Mouse (Mus musculus): ENCODE data around the gene Fcgr1. TPM values are rescaled to one million over a fixed set of nuclear protein-coding genes. Genes with fewer than 3 reads are reported as not detected.

The Fcgr1 gene
- total and polyA plus RNA-seq, 3 experiments, result 1.1 to 1.3 (median 1.2) TPM

GRCm38 (mm10) chr3:96333396-96334174 lies 39.8 kb upstream of the Fcgr1 start:
- H3K27ac ChIP-seq, result no peak overlapping the region
- 5% methylated on average over 25 of the region's 25 CpGs for WGBS
- peak in 1 of 2 experiments; percentile 40 for DNase-seq
- intact Hi-C loops (cut with DNase I), result no loop called here
- peak overlapping the region; percentile 17; the same call in 1 of the 2 replicates for H3K4me3 ChIP-seq
- no peak for TF ChIP-seq POLR2A (IDR thresholded peaks at IDR 0.05; ENCODE audit: insufficient read depth, low read depth, low read length)
- TF ChIP-seq EP300 (IDR thresholded peaks at IDR 0.05; ENCODE audit: insufficient read depth, low read depth, low read length), result no peak
- TF ChIP-seq CTCF (IDR thresholded peaks at IDR 0.05), result no peak
- H3K79me2 ChIP-seq (replicated peaks; ENCODE audit: control insufficient read depth, insufficient read depth, low read length), result no peaks in the 10 kb centered on the region
- no peaks in the 10 kb centered on the region for H3K36me3 ChIP-seq (ENCODE audit: control insufficient read depth, insufficient read depth, low read length)
- peaks cover 2% of the 10 kb centered on the region for H3K4me1 ChIP-seq (ENCODE audit: control insufficient read depth, insufficient read depth, low read length)
- H3K9ac ChIP-seq (ENCODE audit: low read depth, low read length), result no peak overlapping the region
- H3K27me3 ChIP-seq (ENCODE audit: control insufficient read depth, insufficient read depth, low read length), result peaks cover 30% of the 10 kb centered on the region

DNA sequence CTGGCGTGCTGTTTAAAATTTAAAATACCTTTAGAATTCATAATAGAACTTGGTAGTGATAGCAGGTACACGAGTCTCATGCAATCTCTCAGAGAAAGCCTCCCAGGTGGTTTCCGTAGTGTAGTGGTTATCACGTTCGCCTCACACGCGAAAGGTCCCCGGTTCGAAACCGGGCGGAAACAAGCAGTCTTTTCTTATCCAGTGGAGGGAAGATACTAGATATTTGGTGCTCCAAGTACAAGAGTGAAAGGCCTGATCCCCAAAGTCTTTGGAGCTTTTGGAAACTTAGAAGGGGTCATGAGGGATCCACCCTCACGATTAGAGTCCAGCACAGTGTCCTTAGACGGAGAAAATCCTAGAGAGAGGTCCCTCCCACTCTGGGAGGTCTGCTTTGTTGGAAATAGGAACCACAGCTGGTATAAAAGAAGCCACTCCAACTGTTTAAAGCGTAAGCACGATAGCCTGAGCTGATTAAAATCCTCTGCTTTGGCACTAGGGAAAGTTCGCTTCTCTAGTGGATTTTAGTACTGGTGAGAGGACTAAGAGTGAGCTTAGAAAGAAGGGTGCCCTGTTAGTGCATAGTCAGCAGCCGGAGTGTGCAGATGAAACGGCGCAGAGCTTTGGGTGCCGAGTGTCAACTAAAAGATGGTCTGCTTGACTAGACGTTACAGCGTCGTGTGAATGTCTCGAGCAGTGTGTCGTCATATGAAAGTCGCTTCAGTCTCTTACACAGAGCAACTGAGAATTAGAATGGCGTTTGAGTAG lies 39.0 kb upstream of the Fcgr1 start:
- WGBS, result 8% methylated on average over 27 of the region's 27 CpGs
- H3K4me3 ChIP-seq, result no peak overlapping the region
- no peaks in the 10 kb centered on the region for H3K36me3 ChIP-seq (ENCODE audit: control insufficient read depth, insufficient read depth, low read length)
- intact Hi-C loops (cut with DNase I), result no loop called here
- H3K9ac ChIP-seq (ENCODE audit: low read depth, low read length), result no peak overlapping the region
- no peak overlapping the region for H3K27ac ChIP-seq
- H3K79me2 ChIP-seq (replicated peaks; ENCODE audit: control insufficient read depth, insufficient read depth, low read length), result no peaks in the 10 kb centered on the region
- peaks cover 2% of the 10 kb centered on the region for H3K4me1 ChIP-seq (ENCODE audit: control insufficient read depth, insufficient read depth, low read length)
- H3K27me3 ChIP-seq (ENCODE audit: control insufficient read depth, insufficient read depth, low read length), result peaks cover 31% of the 10 kb centered on the region
- TF ChIP-seq CTCF (IDR thresholded peaks at IDR 0.05), result no peak
- no peak for TF ChIP-seq POLR2A (IDR thresholded peaks at IDR 0.05; ENCODE audit: insufficient read depth, low read depth, low read length)
- TF ChIP-seq EP300 (IDR thresholded peaks at IDR 0.05; ENCODE audit: insufficient read depth, low read depth, low read length), result no peak
- no peak for DNase-seq

GRCm38 (mm10) chr3:96332000-96332399 lies 38.2 kb upstream of the Fcgr1 start:
- no peak for TF ChIP-seq POLR2A (IDR thresholded peaks at IDR 0.05; ENCODE audit: insufficient read depth, low read depth, low read length)
- no peak for TF ChIP-seq EP300 (IDR thresholded peaks at IDR 0.05; ENCODE audit: insufficient read depth, low read depth, low read length)
- TF ChIP-seq CTCF (IDR thresholded peaks at IDR 0.05), result no peak
- no peak overlapping the region for H3K27ac ChIP-seq
- 32% methylated on average over 14 of the region's 14 CpGs for WGBS
- H3K4me1 ChIP-seq (ENCODE audit: control insufficient read depth, insufficient read depth, low read length), result peaks cover 2% of the 10 kb centered on the region
- no peak overlapping the region for H3K4me3 ChIP-seq
- DNase-seq, result no peak
- H3K27me3 ChIP-seq (ENCODE audit: control insufficient read depth, insufficient read depth, low read length), result peaks cover 33% of the 10 kb centered on the region
- H3K36me3 ChIP-seq (ENCODE audit: control insufficient read depth, insufficient read depth, low read length), result no peaks in the 10 kb centered on the region
- no peak overlapping the region for H3K9ac ChIP-seq (ENCODE audit: low read depth, low read length)
- no peaks in the 10 kb centered on the region for H3K79me2 ChIP-seq (replicated peaks; ENCODE audit: control insufficient read depth, insufficient read depth, low read length)
- intact Hi-C loops (cut with DNase I), result no loop called here

- H3K36me3 ChIP-seq (ENCODE audit: control insufficient read depth, insufficient read depth, low read length), result no peaks in the 10 kb centered on the region
- H3K27ac ChIP-seq, result no peak overlapping the region
- 59% methylated on average over 7 of the region's 7 CpGs for WGBS
- peaks cover 35% of the 10 kb centered on the region for H3K27me3 ChIP-seq (ENCODE audit: control insufficient read depth, insufficient read depth, low read length)
- no peak for DNase-seq
- TF ChIP-seq POLR2A (IDR thresholded peaks at IDR 0.05; ENCODE audit: insufficient read depth, low read depth, low read length), result no peak
- no peak for TF ChIP-seq EP300 (IDR thresholded peaks at IDR 0.05; ENCODE audit: insufficient read depth, low read depth, low read length)
- no peak for TF ChIP-seq CTCF (IDR thresholded peaks at IDR 0.05)
- no peaks in the 10 kb centered on the region for H3K79me2 ChIP-seq (replicated peaks; ENCODE audit: control insufficient read depth, insufficient read depth, low read length)
- H3K4me3 ChIP-seq, result no peak overlapping the region
- H3K9ac ChIP-seq (ENCODE audit: low read depth, low read length), result no peak overlapping the region
- peaks cover 2% of the 10 kb centered on the region for H3K4me1 ChIP-seq (ENCODE audit: control insufficient read depth, insufficient read depth, low read length)
- intact Hi-C loops (cut with DNase I), result no loop called here
Observed at GRCm38 (mm10) chr3:96331438-96331837, 37.7 kb upstream of the Fcgr1 start.

DNA sequence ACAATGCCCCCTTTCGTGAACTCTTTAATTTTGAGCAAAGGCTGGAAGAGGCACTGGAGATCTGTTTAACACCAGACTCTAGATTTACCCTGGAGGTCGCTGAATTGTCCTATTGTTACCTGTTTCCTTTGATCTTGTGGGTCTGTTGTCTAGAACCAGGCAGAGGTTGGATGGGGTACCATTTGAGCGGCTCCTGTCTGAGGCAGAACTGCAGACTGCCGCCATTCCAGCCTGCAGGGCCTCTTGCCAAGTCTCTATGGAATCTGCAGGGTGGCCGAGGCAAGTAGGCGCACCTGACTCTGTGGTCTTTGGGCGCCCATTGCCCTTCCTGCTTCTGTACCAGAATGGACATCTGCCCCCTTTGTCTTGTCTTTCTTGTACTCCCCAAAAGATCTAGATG lies 36.8 kb upstream of the Fcgr1 start:
- 66% methylated on average over 7 of the region's 7 CpGs for WGBS
- no peak for DNase-seq
- Histone ChIP-seq H3K27ac (no peak overlapping the region), H3K36me3 (ENCODE audit: control insufficient read depth, insufficient read depth, low read length) (no peaks in the 10 kb centered on the region), H3K4me3 (no peak overlapping the region), H3K27me3 (ENCODE audit: control insufficient read depth, insufficient read depth, low read length) (peaks cover 41% of the 10 kb centered on the region), H3K79me2 (replicated peaks; ENCODE audit: control insufficient read depth, insufficient read depth, low read length) (no peaks in the 10 kb centered on the region), H3K4me1 (ENCODE audit: control insufficient read depth, insufficient read depth, low read length) (peaks cover 2% of the 10 kb centered on the region), H3K9ac (ENCODE audit: low read depth, low read length) (no peak overlapping the region)
- intact Hi-C loops (cut with DNase I), result no loop called here
- TF ChIP-seq POLR2A (IDR thresholded peaks at IDR 0.05; ENCODE audit: insufficient read depth, low read depth, low read length) (no peak), CTCF (IDR thresholded peaks at IDR 0.05) (no peak), EP300 (IDR thresholded peaks at IDR 0.05; ENCODE audit: insufficient read depth, low read depth, low read length) (no peak)

DNA sequence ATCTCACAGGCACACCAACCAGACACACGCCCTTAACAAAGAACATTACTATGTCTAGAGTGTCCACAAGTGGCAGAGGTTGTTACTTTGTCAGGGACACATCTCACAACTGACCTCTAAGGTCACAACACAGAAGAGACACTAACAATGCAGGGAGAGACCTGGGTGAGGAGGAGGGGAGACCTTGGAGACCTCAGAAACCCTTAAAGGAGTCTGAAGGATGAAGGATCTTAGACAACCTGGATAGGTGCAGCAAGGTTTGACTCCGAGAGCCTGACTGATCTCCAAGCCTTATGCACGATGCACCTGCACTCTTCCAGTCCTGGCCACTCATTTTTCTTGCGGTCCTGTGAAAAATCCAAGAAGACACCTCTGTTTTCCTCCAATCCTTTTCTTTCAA lies 36.4 kb upstream of the Fcgr1 start:
- Histone ChIP-seq H3K27ac (no peak overlapping the region), H3K4me3 (no peak overlapping the region), H3K9ac (ENCODE audit: low read depth, low read length) (no peak overlapping the region), H3K36me3 (ENCODE audit: control insufficient read depth, insufficient read depth, low read length) (no peaks in the 10 kb centered on the region), H3K4me1 (ENCODE audit: control insufficient read depth, insufficient read depth, low read length) (peaks cover 2% of the 10 kb centered on the region), H3K79me2 (replicated peaks; ENCODE audit: control insufficient read depth, insufficient read depth, low read length) (no peaks in the 10 kb centered on the region), H3K27me3 (ENCODE audit: control insufficient read depth, insufficient read depth, low read length) (peaks cover 39% of the 10 kb centered on the region)
- 87% methylated on average over 4 of the region's 4 CpGs for WGBS
- no peak for DNase-seq
- TF ChIP-seq CTCF (IDR thresholded peaks at IDR 0.05) (no peak), POLR2A (IDR thresholded peaks at IDR 0.05; ENCODE audit: insufficient read depth, low read depth, low read length) (no peak), EP300 (IDR thresholded peaks at IDR 0.05; ENCODE audit: insufficient read depth, low read depth, low read length) (no peak)
- intact Hi-C loops (cut with DNase I), result no loop called here

All from heart, adult 2 months (tissue).